Mouse (Mus musculus) hindbrain, embryonic 14.5 days (tissue): ENCODE measurements around the gene Nudt5. TPM values are rescaled to one million over a fixed set of nuclear protein-coding genes. Genes with fewer than 3 reads are reported as not detected.
"Not testable (repeated sequence)": the region's sequence is repeated elsewhere in the genome, so short reads cannot be mapped to it uniquely, and the experiment has no call there.

Experiments used
- ATAC-seq: fragments of 200-750 bp; cut with Nextera tagmentation; 2 replicates; pipeline ENCODE4 v1.8.0; 2017; ENCODE audit warnings: moderate number of reproducible peaks, mild to moderate bottlenecking, moderate TSS enrichment, moderate library complexity; ENCODE audit not compliant: low FRiP score
- DNase-seq: peaks from one replicate; pipeline ENCODE4 v3.0.0-alpha.2; 2015; ENCODE audit warnings: low spot score
- H3K27ac ChIP-seq: fragments of 300-500 bp; sonication (generic); 2 replicates; pipeline ENCODE4 v1.5.1; 2014; ENCODE audit warnings: mild to moderate bottlenecking, moderate library complexity
- H3K27me3 ChIP-seq: fragments of 300-500 bp; sonication (generic); 2 replicates; pipeline ENCODE4 v1.6.1; 2014; ENCODE audit warnings: mild to moderate bottlenecking, low read length, mixed read lengths; ENCODE audit not compliant: control insufficient read depth, insufficient read depth
- H3K36me3 ChIP-seq: fragments of 300-500 bp; sonication (generic); replicated peaks from 2 replicates; pipeline ENCODE4 v1.6.1; 2014; ENCODE audit not compliant: control insufficient read depth, insufficient read depth
- H3K4me1 ChIP-seq: fragments of 300-500 bp; sonication (generic); replicated peaks from 2 replicates; pipeline ENCODE4 v1.6.1; 2014; ENCODE audit warnings: antibody characterized with exemption, low read length, mixed read lengths; ENCODE audit not compliant: control insufficient read depth, insufficient read depth
- H3K4me2 ChIP-seq: fragments of 300-500 bp; sonication (generic); replicated peaks from 2 replicates; pipeline ENCODE4 v1.6.1; 2014; ENCODE audit warnings: mild to moderate bottlenecking, moderate library complexity
- H3K4me3 ChIP-seq: fragments of 300-500 bp; sonication (generic); replicated peaks from 2 replicates; pipeline ENCODE4 v1.5.1; 2014; ENCODE audit warnings: mild to moderate bottlenecking, low read length
- H3K9ac ChIP-seq: fragments of 300-500 bp; sonication (generic); 2 replicates; pipeline ENCODE4 v1.6.1; 2014
- H3K9me3 ChIP-seq: fragments of 300-500 bp; sonication (generic); 2 replicates; pipeline ENCODE4 v1.6.1; 2016; ENCODE audit warnings: low read length; ENCODE audit not compliant: control insufficient read depth
- WGBS: fragments of 180-500 bp; shearing (Covaris S2); extraction: QIAGEN DNeasy Blood & Tissue Kit; methylation state at CpG from one replicate; pipeline ENCODE4 v1.1.7; 2014; 5-methylcytosine and 5-hydroxymethylcytosine counted together
- polyA plus RNA-seq: library from polyadenylated mRNA; unstranded; fragments of >200 nt; fragmentation: Nextera tagmentation; extraction: Ambion mirVana; gene quantifications from 2 replicates; pipeline ENCODE4 v1.2.1, GENCODE M21; 2014

The Nudt5 gene
- 22.9 and 24.1 TPM in 2 replicates for polyA plus RNA-seq

GRCm38 (mm10) chr2:5844873-5845631, at the start of gene Nudt5, which contains the start of gene Cdc123:
Gene Nudt5, plus strand, starts transcription at chr2:5845019.
Gene Cdc123, minus strand, starts transcription at chr2:5845164.
- Histone ChIP-seq H3K4me1 (peaks cover 13% of the 10 kb centered on the region), H3K4me3 (peak within 1 kb of the TSS; percentile 83), H3K36me3 (peaks cover 25% of the 10 kb centered on the region), H3K9me3 (no peaks in the 10 kb centered on the region), H3K27me3 (no peaks in the 10 kb centered on the region), H3K4me2 (peak within 1 kb of the TSS; percentile 77), H3K27ac (peak within 1 kb of the TSS; percentile 89), H3K9ac (peak within 1 kb of the TSS; percentile 68)
- DNase-seq (peak; percentile 91), ATAC-seq (peak; percentile 98)
- under 1% methylated on average over 53 of the region's 53 CpGs for WGBS

GRCm38 (mm10) chr2:5797816-5798672, 46.8 kb upstream of the Nudt5 start:
- DNase-seq (no peak), ATAC-seq (no peak)
- 89% methylated on average over 11 of the region's 11 CpGs for WGBS
- no peak overlapping the region for H3K27ac ChIP-seq
- peaks cover 6% of the 10 kb centered on the region; the same call in 1 of the 2 replicates for H3K9me3 ChIP-seq
- no peaks in the 10 kb centered on the region for H3K4me1 ChIP-seq
- no peak overlapping the region for H3K4me2 ChIP-seq
- no peak overlapping the region for H3K4me3 ChIP-seq
- H3K36me3 ChIP-seq: peaks cover 76% of the 10 kb centered on the region
- no peaks in the 10 kb centered on the region for H3K27me3 ChIP-seq
- no peak overlapping the region for H3K9ac ChIP-seq

GRCm38 (mm10) chr2:5801182-5801640, 43.6 kb upstream of the Nudt5 start:
- no peak overlapping the region for H3K27ac ChIP-seq
- H3K4me3 ChIP-seq: no peak overlapping the region
- DNase-seq (no peak), ATAC-seq (no peak)
- peaks cover 6% of the 10 kb centered on the region; the same call in 1 of the 2 replicates for H3K9me3 ChIP-seq
- WGBS: 95% methylated on average over 9 of the region's 9 CpGs
- H3K27me3 ChIP-seq: no peaks in the 10 kb centered on the region
- H3K4me1 ChIP-seq: no peaks in the 10 kb centered on the region
- H3K9ac ChIP-seq: no peak overlapping the region
- peaks cover 70% of the 10 kb centered on the region for H3K36me3 ChIP-seq
- H3K4me2 ChIP-seq: no peak overlapping the region

- DNase-seq: no peak
- Histone ChIP-seq H3K9me3 (peaks cover 6% of the 10 kb centered on the region; the same call in 1 of the 2 replicates), H3K27me3 (no peaks in the 10 kb centered on the region), H3K27ac (no peak overlapping the region), H3K4me2 (no peak overlapping the region), H3K4me3 (no peak overlapping the region), H3K36me3 (peaks cover 64% of the 10 kb centered on the region), H3K9ac (no peak overlapping the region), H3K4me1 (no peaks in the 10 kb centered on the region)
- ATAC-seq: no peak
- 97% methylated on average over 10 of the region's 10 CpGs for WGBS
Observed at GRCm38 (mm10) chr2:5801927-5802590, 42.8 kb upstream of the Nudt5 start.

- WGBS: 90% methylated on average over 6 of the region's 6 CpGs
- Histone ChIP-seq H3K9ac (no peak overlapping the region), H3K9me3 (peaks cover 6% of the 10 kb centered on the region; the same call in 1 of the 2 replicates), H3K4me1 (no peaks in the 10 kb centered on the region), H3K4me2 (no peak overlapping the region), H3K27ac (no peak overlapping the region), H3K4me3 (no peak overlapping the region), H3K36me3 (peaks cover 59% of the 10 kb centered on the region), H3K27me3 (no peaks in the 10 kb centered on the region)
- ATAC-seq: no peak
- no peak for DNase-seq
Observed at GRCm38 (mm10) chr2:5804440-5805045, 40.3 kb upstream of the Nudt5 start.

- no peaks in the 10 kb centered on the region for H3K4me1 ChIP-seq
- WGBS: 96% methylated on average over 7 of the region's 7 CpGs
- DNase-seq (no peak), ATAC-seq (no peak)
- H3K9me3 ChIP-seq: peaks cover 4% of the 10 kb centered on the region; the same call in 1 of the 2 replicates
- H3K27me3 ChIP-seq: no peaks in the 10 kb centered on the region
- H3K27ac ChIP-seq: no peak overlapping the region
- peaks cover 66% of the 10 kb centered on the region for H3K36me3 ChIP-seq
- H3K4me2 ChIP-seq: no peak overlapping the region
- no peak overlapping the region for H3K4me3 ChIP-seq
- H3K9ac ChIP-seq: no peak overlapping the region
Observed at GRCm38 (mm10) chr2:5805228-5805627, 39.6 kb upstream of the Nudt5 start.

- peak; percentile 70 for DNase-seq
- not testable (repeated sequence) for H3K4me3 ChIP-seq, H3K4me1 ChIP-seq, H3K9me3 ChIP-seq, H3K4me2 ChIP-seq, ATAC-seq, H3K9ac ChIP-seq, H3K27ac ChIP-seq, H3K27me3 ChIP-seq
- H3K36me3 ChIP-seq: peaks cover 66% of the 10 kb centered on the region
- 89% methylated on average over 3 of the region's 3 CpGs for WGBS
Observed at GRCm38 (mm10) chr2:5806201-5806600, 38.6 kb upstream of the Nudt5 start.

GRCm38 (mm10) chr2:5810036-5810718, 34.6 kb upstream of the Nudt5 start:
- Histone ChIP-seq H3K9me3 (no peaks in the 10 kb centered on the region), H3K9ac (no peak overlapping the region), H3K4me1 (no peaks in the 10 kb centered on the region), H3K4me3 (no peak overlapping the region), H3K27ac (no peak overlapping the region), H3K4me2 (no peak overlapping the region), H3K36me3 (peaks cover 57% of the 10 kb centered on the region), H3K27me3 (no peaks in the 10 kb centered on the region)
- DNase-seq: no peak
- ATAC-seq: no peak
- 93% methylated on average over 5 of the region's 5 CpGs for WGBS
